Mouse (Mus musculus): ENCODE data around the gene Hras. TPM values are rescaled to one million over a fixed set of nuclear protein-coding genes. Genes with fewer than 3 reads are reported as not detected.

The Hras gene
- polyA plus RNA-seq, 1 experiment: 84.0 TPM

DNA sequence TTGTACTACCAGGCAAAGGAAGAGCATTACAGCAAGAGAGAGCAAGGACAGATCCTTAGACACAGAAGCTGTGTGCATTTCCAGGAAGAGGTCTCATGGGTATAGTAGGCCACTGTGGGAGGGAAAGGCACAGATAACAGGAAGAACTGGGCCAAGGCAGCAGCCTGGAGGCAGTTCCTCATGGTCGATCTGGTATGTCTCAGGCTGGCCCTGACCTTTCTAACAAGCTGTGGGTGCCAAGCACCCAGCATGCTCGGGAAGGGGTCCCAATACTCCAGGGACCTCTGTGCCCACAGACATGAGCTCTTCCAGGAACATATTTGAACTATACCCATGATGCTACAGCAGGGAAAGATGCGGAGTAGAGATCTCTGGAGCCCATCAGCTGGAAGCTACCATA is 10.7 kb upstream of the Hras start:
- Histone ChIP-seq H3K9me3 (no peaks in the 10 kb centered on the region), H3K36me3 (replicated peaks; ENCODE audit: low read length) (peaks cover 11% of the 10 kb centered on the region), H3K27me3 (replicated peaks) (peaks cover 21% of the 10 kb centered on the region), H3K4me1 (peaks cover 35% of the 10 kb centered on the region), H3K4me3 (replicated peaks) (no peak overlapping the region)
- TF ChIP-seq FLI1 (IDR thresholded peaks at IDR 0.05; ENCODE audit: low read length) (no peak), GATA1 (IDR thresholded peaks at IDR 0.05; ENCODE audit: borderline replicate concordance, low read length) (no peak)

- Histone ChIP-seq H3K4me3 (replicated peaks) (no peak overlapping the region), H3K27me3 (replicated peaks) (no peaks in the 10 kb centered on the region), H3K9me3 (no peaks in the 10 kb centered on the region), H3K36me3 (replicated peaks; ENCODE audit: low read length) (peaks cover 21% of the 10 kb centered on the region), H3K4me1 (peaks cover 15% of the 10 kb centered on the region)
- no peak for TF ChIP-seq FLI1 (IDR thresholded peaks at IDR 0.05; ENCODE audit: low read length)
Observed at GRCm38 (mm10) chr7:141198121-141198520, 4.3 kb upstream of the Hras start.

GRCm38 (mm10) chr7:141196619-141197282 is 2.9 kb upstream of the Hras start:
- TF ChIP-seq GATA1 (IDR thresholded peaks at IDR 0.05; ENCODE audit: borderline replicate concordance, low read length) (no peak), FLI1 (IDR thresholded peaks at IDR 0.05; ENCODE audit: low read length) (no peak)
- H3K36me3 ChIP-seq (replicated peaks; ENCODE audit: low read length): peaks cover 30% of the 10 kb centered on the region

DNA sequence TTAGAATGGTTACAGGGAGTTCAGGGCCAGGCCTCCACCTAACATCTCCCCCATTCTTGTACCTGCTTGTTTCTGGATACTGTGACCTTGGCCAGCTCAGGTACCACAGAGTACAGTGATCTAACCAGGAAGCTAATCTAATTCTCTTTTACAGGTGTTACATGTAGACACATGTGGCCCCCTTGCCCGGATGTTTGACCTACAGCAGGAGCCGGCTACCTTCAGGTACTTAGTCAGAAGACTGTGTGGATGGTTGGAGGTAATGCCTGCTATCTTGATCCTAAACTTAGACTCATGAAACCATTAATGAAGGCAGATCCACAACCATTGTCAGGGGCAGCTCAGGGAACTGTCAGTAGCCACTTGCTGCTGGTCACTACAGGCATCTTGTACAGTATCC is 1.9 kb upstream of the Hras start:
- H3K9me3 ChIP-seq: no peaks in the 10 kb centered on the region
- no peaks in the 10 kb centered on the region for H3K27me3 ChIP-seq (replicated peaks)
- H3K4me1 ChIP-seq: peaks cover 38% of the 10 kb centered on the region
- no peak for TF ChIP-seq GATA1 (IDR thresholded peaks at IDR 0.05; ENCODE audit: borderline replicate concordance, low read length)
- peaks cover 40% of the 10 kb centered on the region for H3K36me3 ChIP-seq (replicated peaks; ENCODE audit: low read length)
- H3K4me3 ChIP-seq (replicated peaks): no peak overlapping the region

More at GRCm38 (mm10) chr7:141196619-141197282, 2.9 kb upstream of the Hras start:
- no peak overlapping the region for H3K4me3 ChIP-seq (replicated peaks)
- H3K27me3 ChIP-seq (replicated peaks): no peaks in the 10 kb centered on the region
- peaks cover 28% of the 10 kb centered on the region for H3K4me1 ChIP-seq
- no peaks in the 10 kb centered on the region for H3K9me3 ChIP-seq

DNA sequence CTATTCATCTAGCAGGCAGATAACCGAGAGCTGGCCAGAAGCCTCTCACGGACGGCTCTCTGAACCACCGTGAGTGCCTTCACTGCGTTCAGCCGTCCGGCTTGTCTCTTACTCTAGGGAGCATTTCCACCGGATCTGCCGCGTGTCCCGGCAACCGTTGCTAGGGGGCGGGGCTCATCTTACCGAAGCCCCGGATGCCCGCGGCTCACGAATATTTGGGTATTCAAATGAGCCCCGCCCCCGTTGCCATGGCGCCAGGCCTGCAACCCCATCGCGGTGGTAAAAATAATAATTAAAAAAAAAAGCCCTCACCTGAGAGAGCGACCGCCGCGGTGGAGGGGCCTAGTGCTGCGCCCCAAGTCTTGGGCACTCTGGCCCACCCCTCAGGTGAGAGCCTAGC is 1.0 kb upstream of the Hras start:
- Histone ChIP-seq H3K27me3 (replicated peaks) (no peaks in the 10 kb centered on the region), H3K4me3 (replicated peaks) (peak overlapping the region; percentile 96), H3K9me3 (no peaks in the 10 kb centered on the region), H3K4me1 (peaks cover 48% of the 10 kb centered on the region), H3K36me3 (replicated peaks; ENCODE audit: low read length) (peaks cover 47% of the 10 kb centered on the region)
- no peak for TF ChIP-seq GATA1 (IDR thresholded peaks at IDR 0.05; ENCODE audit: borderline replicate concordance, low read length)
- no peak for TF ChIP-seq FLI1 (IDR thresholded peaks at IDR 0.05; ENCODE audit: low read length)

DNA sequence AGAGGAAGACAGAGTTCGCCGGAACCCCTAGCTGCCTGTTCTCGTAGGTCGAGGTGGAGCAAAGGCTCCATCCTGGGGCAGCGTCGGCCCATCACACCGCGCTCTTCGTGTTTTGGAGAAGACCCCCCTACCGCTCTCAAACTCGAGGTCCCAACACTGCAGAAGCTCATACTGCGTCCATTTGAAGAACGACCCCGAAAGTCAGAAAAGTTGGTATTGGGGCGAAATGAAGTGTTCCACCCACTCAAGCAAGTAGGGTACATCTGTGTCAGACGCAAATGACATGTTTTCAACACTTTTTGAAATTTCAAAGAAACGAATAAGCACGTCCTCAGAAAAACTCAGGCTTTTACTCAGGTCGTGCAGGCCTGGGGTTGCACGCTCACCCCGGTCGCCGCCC is 604 bp upstream of the Hras start:
- Histone ChIP-seq H3K27me3 (replicated peaks) (no peaks in the 10 kb centered on the region), H3K36me3 (replicated peaks; ENCODE audit: low read length) (peaks cover 49% of the 10 kb centered on the region), H3K4me3 (replicated peaks) (peak overlapping the region; percentile 96), H3K4me1 (peaks cover 52% of the 10 kb centered on the region), H3K9me3 (no peaks in the 10 kb centered on the region)
- TF ChIP-seq GATA1 (IDR thresholded peaks at IDR 0.05; ENCODE audit: borderline replicate concordance, low read length): no peak
- no peak for TF ChIP-seq FLI1 (IDR thresholded peaks at IDR 0.05; ENCODE audit: low read length)

DNA sequence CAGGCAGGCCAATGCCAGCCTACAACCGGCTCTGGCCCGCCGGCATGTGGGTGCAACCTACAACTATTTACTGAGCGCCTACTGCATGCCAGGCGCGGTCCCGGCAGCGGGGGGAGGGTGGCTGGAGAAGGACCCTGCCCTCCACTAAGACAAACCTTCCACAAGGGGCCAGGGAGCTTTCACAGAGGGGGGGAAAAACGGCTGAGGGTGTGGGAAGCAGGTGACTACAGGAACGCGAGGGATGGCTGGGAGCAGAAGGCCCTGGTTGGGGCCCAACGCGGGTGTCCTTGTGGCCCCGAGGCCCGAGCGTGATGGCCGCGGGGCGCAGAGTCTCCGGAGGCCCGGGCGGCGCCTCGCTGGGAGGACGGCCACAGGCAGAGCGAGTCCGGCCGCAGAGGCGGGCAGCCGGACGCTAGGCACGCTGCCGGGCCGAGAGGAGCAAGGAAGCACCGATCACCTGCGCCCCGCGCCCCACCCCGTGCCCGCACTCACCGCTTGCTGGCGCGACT is 403 bp downstream of the Hras start:
- no peaks in the 10 kb centered on the region for H3K27me3 ChIP-seq (replicated peaks)
- H3K9me3 ChIP-seq: no peaks in the 10 kb centered on the region
- peak overlapping the region; percentile 96 for H3K4me3 ChIP-seq (replicated peaks)
- H3K4me1 ChIP-seq: peaks cover 60% of the 10 kb centered on the region
- TF ChIP-seq FLI1 (IDR thresholded peaks at IDR 0.05; ENCODE audit: low read length) (no peak), GATA1 (IDR thresholded peaks at IDR 0.05; ENCODE audit: borderline replicate concordance, low read length) (no peak)
- H3K36me3 ChIP-seq (replicated peaks; ENCODE audit: low read length): peaks cover 58% of the 10 kb centered on the region

GRCm38 (mm10) chr7:141192776-141193347 is 943 bp downstream of the Hras start:
- peak overlapping the region; percentile 96 for H3K4me3 ChIP-seq (replicated peaks)
- H3K27me3 ChIP-seq (replicated peaks): no peaks in the 10 kb centered on the region
- peaks cover 59% of the 10 kb centered on the region for H3K36me3 ChIP-seq (replicated peaks; ENCODE audit: low read length)
- peaks cover 60% of the 10 kb centered on the region for H3K4me1 ChIP-seq
- H3K9me3 ChIP-seq: no peaks in the 10 kb centered on the region
- no peak for TF ChIP-seq FLI1 (IDR thresholded peaks at IDR 0.05; ENCODE audit: low read length)
- TF ChIP-seq GATA1 (IDR thresholded peaks at IDR 0.05; ENCODE audit: borderline replicate concordance, low read length): no peak

DNA sequence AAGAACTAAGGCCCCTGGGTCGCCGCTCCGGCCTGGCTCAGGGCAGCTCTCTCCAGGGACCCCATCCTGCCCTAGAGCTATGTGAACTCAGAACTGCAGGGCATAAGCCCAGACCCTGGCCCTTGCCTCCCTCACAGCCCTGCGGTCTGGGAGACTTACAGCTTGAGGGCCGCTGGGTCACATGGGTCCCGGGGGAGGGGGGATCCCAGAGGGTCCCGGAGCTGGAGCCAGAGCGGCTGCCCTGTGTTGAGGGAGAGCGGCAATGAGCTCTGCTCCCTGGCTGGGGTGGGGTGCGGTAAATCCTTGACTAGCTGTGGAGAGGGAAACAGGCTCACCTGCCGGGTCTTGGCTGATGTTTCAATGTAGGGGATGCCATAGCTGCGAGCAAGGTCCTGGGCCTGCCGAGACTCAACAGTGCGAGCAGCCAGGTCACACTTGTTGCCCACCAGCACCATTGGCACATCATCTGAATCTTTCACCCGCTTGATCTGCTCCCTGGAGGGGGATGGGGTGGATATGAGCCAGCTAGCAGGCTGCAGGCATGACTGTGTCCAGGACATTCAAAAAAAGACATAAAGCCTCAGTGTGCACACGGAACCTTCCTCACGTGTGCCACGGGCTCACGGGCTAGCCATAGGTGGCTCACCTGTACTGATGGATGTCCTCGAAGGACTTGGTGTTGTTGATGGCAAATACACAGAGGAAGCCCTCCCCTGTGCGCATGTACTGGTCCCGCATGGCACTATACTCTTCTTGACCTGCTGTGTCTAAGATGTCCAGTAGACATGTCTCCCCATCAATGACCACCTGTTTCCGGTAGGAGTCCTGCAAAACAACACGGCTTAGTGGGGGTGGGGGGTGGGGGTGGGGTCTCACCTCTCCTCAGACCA is 1.8 kb downstream of the Hras start:
- TF ChIP-seq FLI1 (IDR thresholded peaks at IDR 0.05; ENCODE audit: low read length) (no peak), GATA1 (IDR thresholded peaks at IDR 0.05; ENCODE audit: borderline replicate concordance, low read length) (no peak)
- H3K9me3 ChIP-seq: no peaks in the 10 kb centered on the region
- peak overlapping the region; percentile 96 for H3K4me3 ChIP-seq (replicated peaks)
- H3K27me3 ChIP-seq (replicated peaks): no peaks in the 10 kb centered on the region
- H3K36me3 ChIP-seq (replicated peaks; ENCODE audit: low read length): peaks cover 51% of the 10 kb centered on the region
- H3K4me1 ChIP-seq: peaks cover 63% of the 10 kb centered on the region

GRCm38 (mm10) chr7:141191036-141191435 is 2.8 kb downstream of the Hras start:
- TF ChIP-seq GATA1 (IDR thresholded peaks at IDR 0.05; ENCODE audit: borderline replicate concordance, low read length) (no peak), FLI1 (IDR thresholded peaks at IDR 0.05; ENCODE audit: low read length) (no peak)
- Histone ChIP-seq H3K9me3 (no peaks in the 10 kb centered on the region), H3K4me3 (replicated peaks) (peak overlapping the region; percentile 28), H3K4me1 (peaks cover 63% of the 10 kb centered on the region), H3K27me3 (replicated peaks) (no peaks in the 10 kb centered on the region), H3K36me3 (replicated peaks; ENCODE audit: low read length) (peaks cover 46% of the 10 kb centered on the region)
